Mouse (Mus musculus): ENCODE results near the gene Efnb3. TPM values are rescaled to one million over a fixed set of nuclear protein-coding genes. Genes with fewer than 3 reads are reported as not detected.
"Not testable (repeated sequence)": the region's sequence is repeated elsewhere in the genome, so short reads cannot be mapped to it uniquely, and the experiment has no call there.

The Efnb3 gene
- polyA plus RNA-seq, 2 experiments from 2014 or later = 0.27 to 0.37 TPM

GRCm38 (mm10) chr11:69549060-69549656 lies 10.8 kb downstream of the Efnb3 start, which contains the start of gene Dnah2:
Gene Dnah2, minus strand, starts transcription at chr11:69549110.
- no peak for ATAC-seq

- no peak for ATAC-seq
Observed at GRCm38 (mm10) chr11:69547071-69547470, 12.9 kb downstream of the Efnb3 start.

DNA sequence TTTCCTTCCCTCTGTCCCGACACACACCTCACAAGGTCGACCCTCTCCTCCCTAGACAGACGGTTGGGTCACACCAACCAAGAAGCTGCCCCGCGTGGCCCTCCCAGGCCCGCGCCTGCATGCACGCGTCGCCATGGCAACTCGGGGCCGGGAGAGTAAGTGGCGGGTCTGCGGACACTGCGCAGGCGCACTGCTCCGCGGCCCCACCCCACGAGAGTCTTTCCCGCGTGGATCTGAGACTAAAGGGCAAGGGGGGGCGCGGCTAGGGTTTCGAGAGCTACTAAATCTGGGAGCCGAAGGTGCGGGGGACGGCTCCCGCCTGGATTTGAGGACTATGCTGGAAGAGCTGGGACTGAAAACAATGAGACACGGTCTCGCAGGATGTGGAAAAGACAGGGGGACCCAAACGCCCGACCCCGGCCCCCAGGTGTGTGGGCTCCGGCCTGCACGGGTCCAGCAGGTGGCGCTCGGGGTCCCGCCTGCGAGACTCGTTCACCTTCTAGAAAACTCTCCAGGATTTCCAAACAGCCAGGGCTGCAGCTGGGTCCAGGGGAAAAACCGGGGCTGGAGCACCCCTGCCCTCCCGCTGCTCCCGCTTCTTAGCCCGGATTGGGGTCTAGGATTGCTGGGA lies 13.5 kb downstream of the Efnb3 start:
- ATAC-seq = no peak

DNA sequence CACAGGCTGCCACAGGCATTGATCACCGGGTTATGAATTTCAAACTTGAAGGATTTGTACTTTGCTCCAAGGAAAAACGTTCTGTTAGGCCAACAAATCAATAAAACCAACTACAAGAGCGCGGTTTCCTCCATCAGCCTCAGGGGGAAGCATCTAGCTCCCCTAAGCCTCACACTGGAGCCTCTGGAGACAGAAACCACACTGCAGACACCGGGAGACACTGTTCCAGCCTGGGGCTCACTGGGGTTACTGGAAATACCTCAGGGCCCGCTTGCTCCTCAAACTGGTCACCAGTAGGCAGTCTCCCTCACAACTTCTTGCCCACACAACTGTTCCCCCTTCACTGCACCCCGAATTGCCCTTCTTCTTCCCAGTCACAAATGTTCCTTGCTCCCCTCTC lies 14.0 kb downstream of the Efnb3 start:
- no peak for ATAC-seq

GRCm38 (mm10) chr11:69543598-69543997 lies 16.4 kb downstream of the Efnb3 start:
- ATAC-seq = no peak

DNA sequence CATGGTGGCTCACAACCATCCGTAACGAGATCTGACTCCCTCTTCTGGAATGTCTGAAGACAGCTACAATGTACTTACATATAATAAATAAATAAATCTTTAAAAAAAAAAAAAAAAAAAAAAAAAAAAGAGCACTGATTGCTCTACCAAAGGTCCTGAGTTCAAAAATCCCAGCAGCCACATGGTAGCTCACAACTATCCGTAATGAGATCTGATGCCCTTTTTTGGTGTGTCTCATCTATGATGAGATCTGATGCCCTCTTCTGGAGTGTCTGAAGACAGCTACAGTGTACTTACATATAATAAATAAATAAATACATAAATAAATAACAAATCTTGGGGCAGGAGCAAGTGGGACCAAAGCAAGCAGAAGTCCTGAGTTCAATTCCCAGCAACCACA lies 18.3 kb downstream of the Efnb3 start:
- ATAC-seq = not testable (repeated sequence)

DNA sequence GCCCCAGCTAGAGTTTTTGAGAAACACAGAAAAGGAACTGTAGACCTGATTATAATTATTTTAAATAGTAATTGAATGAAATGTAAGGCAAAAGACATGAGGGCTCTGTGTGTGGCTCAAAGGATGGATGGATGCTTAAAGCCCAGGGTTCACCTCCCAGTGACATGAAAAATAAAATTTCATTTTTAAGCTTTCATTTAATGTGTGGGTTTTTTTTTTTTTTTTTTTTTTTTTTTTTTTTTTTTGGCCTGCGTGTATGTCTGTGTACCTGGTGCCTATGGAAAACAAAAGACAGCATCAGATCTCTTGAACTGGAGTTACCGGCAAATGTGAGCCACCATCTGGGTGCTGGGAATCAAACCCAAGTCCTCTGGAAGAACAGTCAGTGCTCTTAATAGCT lies 19.3 kb downstream of the Efnb3 start:
- no peak for ATAC-seq

- no peak for ATAC-seq
Observed at GRCm38 (mm10) chr11:69534990-69535389, 25.0 kb downstream of the Efnb3 start.

- ATAC-seq = no peak
Observed at GRCm38 (mm10) chr11:69532480-69533150, 27.4 kb downstream of the Efnb3 start.

DNA sequence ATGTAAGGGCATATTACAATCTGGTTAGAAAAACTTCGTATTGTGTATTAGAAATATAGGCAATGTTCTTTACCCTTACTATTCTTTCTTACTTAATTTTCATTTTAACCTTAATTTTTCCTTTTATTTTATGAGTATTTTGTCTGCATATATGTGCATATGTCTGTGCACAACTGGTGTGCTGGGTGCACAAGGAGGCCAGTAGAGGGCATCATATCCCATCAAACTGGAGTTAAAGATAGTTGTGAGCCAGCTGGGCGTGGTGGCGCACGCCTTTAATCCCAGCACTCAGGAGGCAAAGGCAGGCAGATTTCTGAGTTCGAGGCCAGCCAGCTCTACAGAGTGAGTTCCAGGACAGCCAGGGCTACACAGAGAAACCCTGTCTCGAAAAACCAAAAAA lies 29.2 kb downstream of the Efnb3 start:
- ATAC-seq = not testable (repeated sequence)

- not testable (repeated sequence) for ATAC-seq
Observed at GRCm38 (mm10) chr11:69530281-69530680, 29.7 kb downstream of the Efnb3 start.

- ATAC-seq = no peak
Observed at GRCm38 (mm10) chr11:69528031-69528390, 32.0 kb downstream of the Efnb3 start.

DNA sequence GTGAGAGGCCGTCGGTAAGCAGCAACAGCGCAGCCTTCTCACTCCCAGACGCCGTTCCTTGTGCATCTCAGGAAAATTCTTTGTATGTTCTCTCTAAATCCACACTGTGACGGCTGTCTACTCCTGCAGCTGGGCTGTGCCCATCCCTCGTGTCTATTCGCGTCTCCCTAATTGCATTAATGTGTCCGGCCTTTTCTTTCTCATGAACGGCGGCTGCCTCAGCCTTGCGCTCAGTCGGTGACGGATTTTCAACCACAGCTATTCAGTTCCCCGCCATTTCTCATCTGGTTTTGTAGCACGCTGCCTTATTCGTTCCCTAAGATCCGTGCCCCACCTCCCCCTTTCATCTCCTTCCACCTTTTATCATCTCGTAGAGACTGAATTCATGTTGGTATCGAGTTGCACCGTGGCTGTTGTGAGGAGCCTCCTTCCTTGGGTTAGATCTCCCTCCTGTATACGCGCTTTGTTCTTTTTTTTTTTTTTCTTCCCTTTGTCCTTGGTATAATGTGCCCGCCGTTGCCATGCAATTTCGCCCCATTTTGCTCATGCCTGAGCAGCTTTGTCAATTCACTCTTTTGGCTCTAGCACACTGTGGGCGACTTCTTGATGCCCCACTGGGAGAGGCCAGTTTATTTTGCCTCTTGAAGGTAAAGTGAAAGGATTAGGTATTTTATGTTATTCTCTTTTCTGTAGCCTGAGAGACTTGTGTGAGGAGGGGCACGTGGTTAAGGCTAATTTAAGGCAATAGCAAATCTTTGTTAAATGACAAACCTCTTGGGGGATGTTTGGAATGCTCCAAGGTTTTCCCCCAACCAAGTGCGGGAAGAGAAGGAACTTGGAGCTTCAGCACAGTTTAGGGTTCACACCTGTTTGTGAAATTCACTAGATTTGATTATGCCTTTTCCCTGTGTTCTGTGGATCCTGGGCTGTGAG lies 32.6 kb downstream of the Efnb3 start:
- ATAC-seq = no peak

DNA sequence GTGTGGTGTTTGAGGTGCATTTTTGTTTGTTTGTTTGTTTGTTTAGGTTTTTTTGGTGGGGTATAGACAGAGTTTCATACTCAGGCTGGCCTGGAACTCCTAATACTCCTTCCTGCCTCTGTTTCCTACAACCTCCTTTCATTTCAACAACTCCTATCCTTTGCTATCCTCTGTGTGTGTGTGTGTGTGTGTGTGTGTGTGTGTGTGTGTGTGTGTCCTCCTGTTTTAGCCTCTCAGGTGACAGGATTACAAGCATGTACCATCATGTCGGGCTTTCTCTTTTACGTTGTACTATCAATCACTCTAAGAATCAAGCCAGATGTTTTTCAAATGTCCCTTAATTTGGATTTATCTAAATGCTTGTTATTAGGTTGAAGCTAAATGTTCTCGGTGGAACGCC lies 33.4 kb downstream of the Efnb3 start:
- ATAC-seq = no peak

GRCm38 (mm10) chr11:69525661-69526060 lies 34.3 kb downstream of the Efnb3 start:
- ATAC-seq = no peak

DNA sequence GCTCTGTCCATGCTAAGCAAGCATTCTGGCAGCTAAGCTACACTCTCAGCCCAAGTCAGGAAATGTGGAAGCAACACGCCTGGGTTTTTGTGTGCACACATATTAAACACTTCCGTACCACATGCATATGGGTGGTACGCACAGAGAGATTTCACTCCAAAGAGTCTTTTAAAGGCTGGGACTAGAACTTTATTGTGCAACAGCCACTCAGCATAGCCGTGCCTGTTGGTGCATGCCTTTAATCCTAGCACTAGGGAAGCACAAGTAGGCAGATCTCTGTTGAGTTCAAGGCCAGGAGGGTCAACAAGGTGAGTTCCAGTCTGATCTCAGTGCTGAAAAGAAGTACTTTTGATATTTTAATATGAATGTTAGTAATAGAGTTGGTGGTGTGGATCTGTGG lies 36.4 kb downstream of the Efnb3 start:
- no peak for ATAC-seq

DNA sequence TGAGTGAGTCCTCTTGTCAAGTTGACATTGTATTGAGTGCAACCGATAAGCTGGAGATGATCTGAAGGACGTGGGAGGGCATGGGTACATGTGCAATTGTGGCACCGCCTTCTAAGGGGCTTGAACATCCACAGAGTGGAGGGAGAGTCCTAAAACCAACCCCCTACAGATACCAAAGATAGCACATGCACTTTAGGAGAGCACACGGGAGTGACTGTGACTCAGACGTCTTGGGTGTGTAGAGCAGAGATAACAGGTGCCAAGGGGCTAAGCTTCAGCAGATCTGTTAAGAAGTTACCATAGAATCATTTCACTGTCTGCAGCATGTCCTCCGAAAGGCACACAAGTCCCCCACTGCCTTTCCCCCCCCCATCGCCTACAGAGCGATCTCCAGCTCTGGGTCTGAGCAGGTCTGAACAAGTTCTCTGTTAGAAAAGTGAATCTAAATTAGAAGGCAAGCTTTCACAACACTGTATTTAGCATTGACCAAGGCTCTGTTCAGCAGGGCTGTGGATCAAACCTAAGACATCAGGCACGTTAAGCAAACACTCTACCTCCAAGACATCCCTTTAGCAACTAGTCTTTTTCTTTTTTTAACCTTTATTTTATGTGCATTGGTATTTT lies 38.4 kb downstream of the Efnb3 start:
- no peak for ATAC-seq

GRCm38 (mm10) chr11:69519976-69520375 lies 40.0 kb downstream of the Efnb3 start:
- ATAC-seq = no peak

DNA sequence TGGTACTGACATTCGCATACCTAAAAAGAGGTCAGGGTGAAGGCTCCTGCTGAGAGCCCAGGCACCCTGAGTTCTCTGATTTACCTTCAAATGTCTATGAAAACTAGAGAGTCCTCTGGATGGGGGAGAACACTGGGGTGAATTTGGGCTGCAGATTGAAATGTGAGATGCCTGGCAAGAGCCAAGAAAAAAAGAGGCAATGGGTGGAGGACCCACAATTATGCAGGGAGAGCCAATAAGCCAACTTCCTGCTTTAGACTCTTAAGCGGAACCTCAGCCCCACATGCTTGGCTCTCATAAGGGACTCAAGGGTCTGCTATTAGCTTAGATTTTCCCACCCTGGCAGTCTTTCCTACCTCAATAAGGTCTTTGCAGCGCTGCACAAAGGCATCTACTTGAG lies 43.3 kb downstream of the Efnb3 start:
- no peak for ATAC-seq

GRCm38 (mm10) chr11:69516151-69516640 lies 43.8 kb downstream of the Efnb3 start:
- ATAC-seq = no peak

- ATAC-seq = peak; percentile 61
Observed at GRCm38 (mm10) chr11:69513840-69514239, 46.2 kb downstream of the Efnb3 start.

DNA sequence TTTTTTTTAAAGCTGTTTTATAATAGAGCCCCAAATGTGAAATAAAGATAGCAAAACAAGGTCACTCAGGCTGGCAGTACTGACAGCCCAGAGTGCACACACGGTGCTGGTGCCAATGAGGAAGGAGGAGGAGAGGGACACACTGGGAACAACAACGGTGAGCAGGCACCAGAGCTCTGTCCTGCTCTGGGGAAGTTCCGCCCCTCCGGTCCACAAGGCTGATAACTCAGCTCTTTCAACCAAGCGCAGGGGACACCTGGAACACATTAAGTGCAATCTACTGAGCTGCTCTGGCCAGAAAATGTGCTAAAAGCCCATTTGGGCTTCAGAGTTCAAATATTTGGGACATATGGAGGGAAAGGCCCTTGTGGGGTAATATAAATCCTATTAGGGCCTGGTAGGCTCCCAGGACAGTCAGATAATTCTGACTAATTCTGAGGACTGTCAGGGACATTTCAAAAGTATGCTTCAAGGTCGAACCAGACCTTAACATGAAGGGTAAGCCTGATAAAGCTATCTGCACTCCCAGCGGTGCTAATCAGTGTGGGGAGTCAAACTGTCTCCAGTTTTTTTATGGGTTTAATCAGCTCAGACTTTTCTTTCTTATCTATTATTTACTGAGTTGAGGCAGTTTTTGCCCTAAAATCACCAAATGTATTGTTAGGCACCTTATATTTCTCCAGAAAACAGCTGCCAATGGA lies 49.1 kb downstream of the Efnb3 start:
- ATAC-seq = no peak

All from CD4-positive, CD25-positive, alpha-beta regulatory T cell, adult 4 months (primary cell).